Mouse (Mus musculus): ENCODE results near the gene Ptprk. TPM values are rescaled to one million over a fixed set of nuclear protein-coding genes. Genes with fewer than 3 reads are reported as not detected.

Gene Ptprk
- polyA plus RNA-seq, 1 experiment from 2014 or later = 55.9 TPM

GRCm38 (mm10) chr10:28215153-28215552, 140.5 kb downstream of the Ptprk start:
- DNase-seq (ENCODE audit: low spot score) = no peak
- Histone ChIP-seq H3K4me3 (no peak overlapping the region), H3K36me3 (no peaks in the 10 kb centered on the region), H3K27ac (no peak overlapping the region), H3K9me3 (replicated peaks) (no peaks in the 10 kb centered on the region), H3K27me3 (ENCODE audit: low read depth, poor library complexity, severe bottlenecking) (no peaks in the 10 kb centered on the region), H3K4me1 (peaks cover 12% of the 10 kb centered on the region; the same call in 1 of the 2 replicates)
- 86% methylated on average over 6 of the region's 6 CpGs for WGBS

GRCm38 (mm10) chr10:28223602-28224001, 149.0 kb downstream of the Ptprk start:
- peaks cover 33% of the 10 kb centered on the region for H3K4me1 ChIP-seq
- no peaks in the 10 kb centered on the region for H3K9me3 ChIP-seq (replicated peaks)
- no peak overlapping the region for H3K4me3 ChIP-seq
- no peaks in the 10 kb centered on the region for H3K36me3 ChIP-seq
- H3K27me3 ChIP-seq (ENCODE audit: low read depth, poor library complexity, severe bottlenecking) = no peaks in the 10 kb centered on the region
- no peak for DNase-seq (ENCODE audit: low spot score)
- H3K27ac ChIP-seq = no peak overlapping the region
- 73% methylated on average over 6 of the region's 6 CpGs for WGBS

- no peak overlapping the region for H3K4me3 ChIP-seq
- peaks cover 33% of the 10 kb centered on the region for H3K4me1 ChIP-seq
- WGBS = 91% methylated on average over 1 of the region's 1 CpGs
- no peaks in the 10 kb centered on the region for H3K9me3 ChIP-seq (replicated peaks)
- H3K27ac ChIP-seq = no peak overlapping the region
- no peaks in the 10 kb centered on the region for H3K27me3 ChIP-seq (ENCODE audit: low read depth, poor library complexity, severe bottlenecking)
- no peak for DNase-seq (ENCODE audit: low spot score)
- no peaks in the 10 kb centered on the region for H3K36me3 ChIP-seq
Observed at GRCm38 (mm10) chr10:28224376-28224775, 149.8 kb downstream of the Ptprk start.

- DNase-seq (ENCODE audit: low spot score) = no peak
- WGBS = 5% methylated on average over 5 of the region's 5 CpGs
- Histone ChIP-seq H3K27ac (no peak overlapping the region), H3K4me3 (no peak overlapping the region), H3K9me3 (replicated peaks) (no peaks in the 10 kb centered on the region), H3K36me3 (no peaks in the 10 kb centered on the region), H3K27me3 (ENCODE audit: low read depth, poor library complexity, severe bottlenecking) (no peaks in the 10 kb centered on the region), H3K4me1 (peaks cover 33% of the 10 kb centered on the region)
Observed at GRCm38 (mm10) chr10:28225536-28226075, 151.0 kb downstream of the Ptprk start.

- Histone ChIP-seq H3K9me3 (replicated peaks) (no peaks in the 10 kb centered on the region), H3K27ac (no peak overlapping the region), H3K36me3 (no peaks in the 10 kb centered on the region), H3K4me3 (no peak overlapping the region), H3K4me1 (peaks cover 37% of the 10 kb centered on the region), H3K27me3 (ENCODE audit: low read depth, poor library complexity, severe bottlenecking) (no peaks in the 10 kb centered on the region)
- 90% methylated on average over 4 of the region's 4 CpGs for WGBS
- no peak for DNase-seq (ENCODE audit: low spot score)
Observed at GRCm38 (mm10) chr10:28227732-28228131, 153.1 kb downstream of the Ptprk start.

- H3K4me1 ChIP-seq = peaks cover 34% of the 10 kb centered on the region
- no peak for DNase-seq (ENCODE audit: low spot score)
- WGBS = 82% methylated on average over 1 of the region's 1 CpGs
Observed at GRCm38 (mm10) chr10:28228208-28228607, 153.6 kb downstream of the Ptprk start.

GRCm38 (mm10) chr10:28232273-28233167, 157.9 kb downstream of the Ptprk start:
- Histone ChIP-seq H3K27ac (no peak overlapping the region), H3K27me3 (ENCODE audit: low read depth, poor library complexity, severe bottlenecking) (no peaks in the 10 kb centered on the region), H3K4me1 (peaks cover 5% of the 10 kb centered on the region), H3K4me3 (no peak overlapping the region), H3K36me3 (no peaks in the 10 kb centered on the region), H3K9me3 (replicated peaks) (no peaks in the 10 kb centered on the region)
- WGBS = 63% methylated on average over 4 of the region's 4 CpGs
- DNase-seq (ENCODE audit: low spot score) = no peak

More at GRCm38 (mm10) chr10:28228208-28228607, 153.6 kb downstream of the Ptprk start:
- H3K36me3 ChIP-seq = no peaks in the 10 kb centered on the region
- H3K27ac ChIP-seq = no peak overlapping the region
- no peaks in the 10 kb centered on the region for H3K9me3 ChIP-seq (replicated peaks)
- no peaks in the 10 kb centered on the region for H3K27me3 ChIP-seq (ENCODE audit: low read depth, poor library complexity, severe bottlenecking)
- no peak overlapping the region for H3K4me3 ChIP-seq

- DNase-seq (ENCODE audit: low spot score) = no peak
- H3K4me3 ChIP-seq = no peak overlapping the region
- H3K4me1 ChIP-seq = no peaks in the 10 kb centered on the region
- no peak overlapping the region for H3K27ac ChIP-seq
- no peaks in the 10 kb centered on the region for H3K36me3 ChIP-seq
- WGBS = 76% methylated on average over 4 of the region's 4 CpGs
- no peaks in the 10 kb centered on the region for H3K27me3 ChIP-seq (ENCODE audit: low read depth, poor library complexity, severe bottlenecking)
- no peaks in the 10 kb centered on the region for H3K9me3 ChIP-seq (replicated peaks)
Observed at GRCm38 (mm10) chr10:28249047-28249446, 174.4 kb downstream of the Ptprk start.

GRCm38 (mm10) chr10:28251385-28251784, 176.8 kb downstream of the Ptprk start:
- DNase-seq (ENCODE audit: low spot score) = no peak
- Histone ChIP-seq H3K4me1 (no peaks in the 10 kb centered on the region), H3K9me3 (replicated peaks) (no peaks in the 10 kb centered on the region), H3K27me3 (ENCODE audit: low read depth, poor library complexity, severe bottlenecking) (no peaks in the 10 kb centered on the region), H3K4me3 (no peak overlapping the region), H3K27ac (no peak overlapping the region), H3K36me3 (no peaks in the 10 kb centered on the region)
- 66% methylated on average over 4 of the region's 4 CpGs for WGBS

GRCm38 (mm10) chr10:28260651-28261050, 186.0 kb downstream of the Ptprk start:
- WGBS = 92% methylated on average over 2 of the region's 2 CpGs
- no peak for DNase-seq (ENCODE audit: low spot score)
- no peak overlapping the region for H3K27ac ChIP-seq
- peaks cover 5% of the 10 kb centered on the region; the same call in 1 of the 2 replicates for H3K36me3 ChIP-seq
- H3K4me3 ChIP-seq = no peak overlapping the region
- H3K27me3 ChIP-seq (ENCODE audit: low read depth, poor library complexity, severe bottlenecking) = no peaks in the 10 kb centered on the region
- H3K9me3 ChIP-seq (replicated peaks) = no peaks in the 10 kb centered on the region
- no peaks in the 10 kb centered on the region for H3K4me1 ChIP-seq

- Histone ChIP-seq H3K4me3 (no peak overlapping the region), H3K9me3 (replicated peaks) (no peaks in the 10 kb centered on the region), H3K27ac (no peak overlapping the region), H3K36me3 (peaks cover 19% of the 10 kb centered on the region), H3K27me3 (ENCODE audit: low read depth, poor library complexity, severe bottlenecking) (no peaks in the 10 kb centered on the region), H3K4me1 (no peaks in the 10 kb centered on the region)
- no peak for DNase-seq (ENCODE audit: low spot score)
- 91% methylated on average over 3 of the region's 3 CpGs for WGBS
Observed at GRCm38 (mm10) chr10:28262159-28262558, 187.5 kb downstream of the Ptprk start.

- Histone ChIP-seq H3K27ac (no peak overlapping the region), H3K27me3 (ENCODE audit: low read depth, poor library complexity, severe bottlenecking) (no peaks in the 10 kb centered on the region), H3K4me1 (no peaks in the 10 kb centered on the region), H3K36me3 (peaks cover 26% of the 10 kb centered on the region), H3K4me3 (no peak overlapping the region), H3K9me3 (replicated peaks) (no peaks in the 10 kb centered on the region)
- DNase-seq (ENCODE audit: low spot score) = no peak
- 96% methylated on average over 2 of the region's 2 CpGs for WGBS
Observed at GRCm38 (mm10) chr10:28263546-28263945, 188.9 kb downstream of the Ptprk start.

- no peaks in the 10 kb centered on the region for H3K27me3 ChIP-seq (ENCODE audit: low read depth, poor library complexity, severe bottlenecking)
- no peak overlapping the region for H3K4me3 ChIP-seq
- peaks cover 24% of the 10 kb centered on the region for H3K36me3 ChIP-seq
- no peaks in the 10 kb centered on the region for H3K9me3 ChIP-seq (replicated peaks)
- no peaks in the 10 kb centered on the region for H3K4me1 ChIP-seq
- H3K27ac ChIP-seq = no peak overlapping the region
- 88% methylated on average over 4 of the region's 4 CpGs for WGBS
- DNase-seq (ENCODE audit: low spot score) = no peak
Observed at GRCm38 (mm10) chr10:28270273-28270672, 195.7 kb downstream of the Ptprk start.
